ENCODE assay signal across 14 mouse cellular contexts in the genomic region with DNA sequence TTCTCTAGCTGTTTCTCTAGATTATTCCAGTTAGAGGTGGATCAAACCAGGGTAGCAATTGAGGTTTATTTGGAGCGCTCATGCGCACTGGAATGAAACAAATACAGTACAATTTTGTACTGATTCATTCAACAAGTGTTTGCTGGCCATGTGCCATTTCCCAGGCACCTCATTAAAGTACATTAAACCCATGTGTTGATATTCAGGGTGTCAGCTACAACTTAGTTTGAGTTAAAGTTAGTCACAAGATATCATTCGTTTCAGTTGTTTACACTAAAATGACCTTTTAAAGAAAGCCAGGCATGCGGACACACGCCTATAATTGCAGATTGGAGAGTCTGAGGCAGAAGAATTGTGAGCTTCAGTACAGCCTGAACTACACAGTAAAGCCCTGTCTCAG.
A peak's percentile ranks its signal among the peaks of the same experiment; 100 is the strongest.
DNase-seq lines count a peak whose midpoint lies in the region; ATAC-seq and TF ChIP-seq lines count a peak whose summit lies in the region.
"Had no signal": no experiment of that assay in that cellular context is flagged by ENCODE, and none has a peak within 500 bp of the region (broad histone marks: within the 10 kb centered on the region; RNA-seq: fewer than 3 reads in every experiment).

No protein-coding gene starts in this region.

- H3K27me3 ChIP-seq in kidney, embryonic 14.5 days (ENCODE audit: control insufficient read depth, insufficient read depth, low read length), result no peaks in the 10 kb centered on the region
- H3K27me3 ChIP-seq in embryonic facial prominence, embryonic 13.5 days, result no peaks in the 10 kb centered on the region
- H3K27me3 ChIP-seq in thymus, adult 2 months (ENCODE audit: control insufficient read depth, insufficient read depth, low read length), result no peaks in the 10 kb centered on the region
- H3K27me3 ChIP-seq in hindbrain, postnatal 0 days (ENCODE audit: insufficient read depth, low read length), result no peaks in the 10 kb centered on the region
- H3K27me3 ChIP-seq: intestine, embryonic 15.5 days; megakaryocyte, embryonic 14.5 days had no signal

- H3K4me1 ChIP-seq in kidney, embryonic 14.5 days (ENCODE audit: control insufficient read depth, insufficient read depth, low read length), result 0 out of 2 replicates have a peak, but pooled peaks cover 2% of the 10 kb centered on the region
- H3K4me1 ChIP-seq in embryonic facial prominence, embryonic 13.5 days, result peaks cover 26% of the 10 kb centered on the region
- no peaks in the 10 kb centered on the region for H3K4me1 ChIP-seq in thymus, adult 2 months (replicated peaks; ENCODE audit: control insufficient read depth, insufficient read depth, low read length)
- H3K4me1 ChIP-seq in hindbrain, postnatal 0 days (ENCODE audit: insufficient read depth, low read length), result no peaks in the 10 kb centered on the region
- H3K4me1 ChIP-seq: intestine, embryonic 15.5 days; megakaryocyte, embryonic 14.5 days had no signal

- no peak for TF ChIP-seq CTCF in thymus, adult 2 months (IDR thresholded peaks at IDR 0.05; ENCODE audit: borderline replicate concordance, control insufficient read depth, extremely low read depth, insufficient read depth, low read length, poor library complexity)
- no peak for TF ChIP-seq CTCF in hindbrain, postnatal 0 days (IDR thresholded peaks at IDR 0.05; ENCODE audit: low read depth)

- no peaks in the 10 kb centered on the region for H3K36me3 ChIP-seq in kidney, embryonic 14.5 days (ENCODE audit: control insufficient read depth, insufficient read depth, low read length)
- no peaks in the 10 kb centered on the region for H3K36me3 ChIP-seq in embryonic facial prominence, embryonic 13.5 days
- no peaks in the 10 kb centered on the region for H3K36me3 ChIP-seq in thymus, adult 2 months (ENCODE audit: control insufficient read depth, insufficient read depth, low read length)
- H3K36me3 ChIP-seq in hindbrain, postnatal 0 days (ENCODE audit: insufficient read depth, low read length), result no peaks in the 10 kb centered on the region
- H3K36me3 ChIP-seq: intestine, embryonic 15.5 days had no signal

- no peak overlapping the region for H3K4me3 ChIP-seq in kidney, embryonic 14.5 days (ENCODE audit: low read length)
- no peak overlapping the region for H3K4me3 ChIP-seq in embryonic facial prominence, embryonic 13.5 days
- no peak overlapping the region for H3K4me3 ChIP-seq in thymus, adult 2 months (ENCODE audit: control insufficient read depth, insufficient read depth, low read length)
- no peak overlapping the region for H3K4me3 ChIP-seq in hindbrain, postnatal 0 days (ENCODE audit: low read length)
- H3K4me3 ChIP-seq: intestine, embryonic 15.5 days; megakaryocyte, embryonic 14.5 days had no signal

- no peak for TF ChIP-seq POLR2A in thymus, adult 2 months (IDR thresholded peaks at IDR 0.05; ENCODE audit: control insufficient read depth, extremely low read depth, insufficient read depth, low read length, poor library complexity)

- whole genome bisulfite sequencing in kidney, embryonic 14.5 days, result 74% methylated on average over 5 of the region's 5 CpGs
- WGBS in embryonic facial prominence, embryonic 13.5 days, result 47% methylated on average over 5 of the region's 5 CpGs
- WGBS in thymus, adult 2 months, result 95% methylated on average over 5 of the region's 5 CpGs
- 85% methylated on average over 5 of the region's 5 CpGs for WGBS in hindbrain, postnatal 0 days

- ATAC-seq in kidney, embryonic 14.5 days (ENCODE audit: low FRiP score, low TSS enrichment), result no peak
- no peak for ATAC-seq in embryonic facial prominence, embryonic 13.5 days (ENCODE audit: insufficient number of reproducible peaks, insufficient read depth, low FRiP score, low TSS enrichment, low read depth)
- ATAC-seq in hindbrain, postnatal 0 days, result no peak
- ATAC-seq: CD4-positive, CD25-positive, alpha-beta regulatory T cell, adult 4 months; intestine, embryonic 15.5 days had no signal

- H3K9ac ChIP-seq in kidney, embryonic 14.5 days (ENCODE audit: low read depth, low read length), result no peak overlapping the region
- no peak overlapping the region for H3K9ac ChIP-seq in embryonic facial prominence, embryonic 13.5 days
- no peak overlapping the region for H3K9ac ChIP-seq in hindbrain, postnatal 0 days (replicated peaks; ENCODE audit: low read length)
- H3K9ac ChIP-seq: intestine, embryonic 15.5 days had no signal

- DNase-seq in kidney, adult 11 months, result peak; percentile 36
- peak; percentile 97 for DNase-seq in Muller cell, postnatal 12 days (ENCODE audit: inconsistent ontology term)
- DNase-seq in retina, postnatal 1 day, result peak; percentile 85
- DNase-seq in thymus, adult 2 months, result no peak
- DNase-seq in hindbrain, postnatal 0 days (ENCODE audit: low spot score), result no peak
- DNase-seq: adrenal gland, postnatal 10 days; heart, postnatal 4 days; left cerebral cortex, postnatal 4 days; right cerebral cortex, postnatal 4 days had no signal

- no peak overlapping the region for H3K4me2 ChIP-seq in kidney, embryonic 14.5 days (replicated peaks; ENCODE audit: low read depth, low read length)
- H3K4me2 ChIP-seq in embryonic facial prominence, embryonic 13.5 days, result no peak overlapping the region
- no peak overlapping the region for H3K4me2 ChIP-seq in hindbrain, postnatal 0 days (ENCODE audit: low read depth, low read length)
- H3K4me2 ChIP-seq: intestine, embryonic 15.5 days had no signal

- no peaks in the 10 kb centered on the region for H3K9me3 ChIP-seq in kidney, embryonic 14.5 days (ENCODE audit: control insufficient read depth, low read length)
- no peaks in the 10 kb centered on the region for H3K9me3 ChIP-seq in embryonic facial prominence, embryonic 13.5 days
- H3K9me3 ChIP-seq in hindbrain, postnatal 0 days (ENCODE audit: low read length), result no peaks in the 10 kb centered on the region
- H3K9me3 ChIP-seq: intestine, embryonic 15.5 days; megakaryocyte, embryonic 14.5 days had no signal

- H3K27ac ChIP-seq in kidney, embryonic 14.5 days (ENCODE audit: low read depth, low read length), result no peak overlapping the region
- peak overlapping the region; percentile 44; the same call in 1 of the 2 replicates for H3K27ac ChIP-seq in embryonic facial prominence, embryonic 13.5 days
- no peak overlapping the region for H3K27ac ChIP-seq in thymus, adult 2 months (ENCODE audit: control insufficient read depth, insufficient read depth, low read length)
- H3K27ac ChIP-seq in hindbrain, postnatal 0 days, result no peak overlapping the region
- H3K27ac ChIP-seq: intestine, embryonic 15.5 days had no signal

Comparison
In these comparisons a context has a peak if more than half of its experiments do, and no peak if none do; other contexts are left out.
1. DNase-seq: peak in kidney, adult 11 months (single experiment), Muller cell, postnatal 12 days (single experiment) and retina, postnatal 1 day (single experiment); none in thymus, adult 2 months (single experiment) and hindbrain, postnatal 0 days (single experiment).